In genomic region chr17:87520841-87521240, GRCm38 (mm10) we compare ENCODE assay signal across 21 mouse cellular contexts.
A peak's percentile ranks its signal among the peaks of the same experiment; 100 is the strongest.
DNase-seq lines count a peak whose midpoint lies in the region; ATAC-seq and TF ChIP-seq lines count a peak whose summit lies in the region.
"Had no signal": no experiment of that assay in that cellular context is flagged by ENCODE, and none has a peak within 500 bp of the region (broad histone marks: within the 10 kb centered on the region; RNA-seq: fewer than 3 reads in every experiment).

No protein-coding gene starts in this region.

- H3K27me3 ChIP-seq in forebrain, embryonic 12.5 days = no peaks in the 10 kb centered on the region; the same call in 1 of the 2 replicates
- H3K27me3 ChIP-seq in forebrain, embryonic 16.5 days (replicated peaks; ENCODE audit: control insufficient read depth, insufficient read depth, low read length) = no peaks in the 10 kb centered on the region
- no peaks in the 10 kb centered on the region for H3K27me3 ChIP-seq in heart, embryonic 10.5 days (ENCODE audit: insufficient read depth, poor library complexity, severe bottlenecking)
- H3K27me3 ChIP-seq in midbrain, embryonic 15.5 days (replicated peaks) = no peaks in the 10 kb centered on the region
- H3K27me3 ChIP-seq in midbrain, embryonic 11.5 days (ENCODE audit: control insufficient read depth, insufficient read depth, low read length) = no peaks in the 10 kb centered on the region
- H3K27me3 ChIP-seq: embryonic facial prominence, embryonic 13.5 days; embryonic facial prominence, embryonic 15.5 days; forebrain, embryonic 15.5 days had no signal

- DNase-seq in heart, embryonic 10.5 days (ENCODE audit: low spot score) = peak; percentile 74
- no peak for DNase-seq in heart, adult 8-10 months (ENCODE audit: low spot score)
- DNase-seq in left cerebral cortex, adult 2 months (ENCODE audit: extremely low spot score in 1 of 2, low spot score in 2 of 2) = no peak
- DNase-seq in left cerebral cortex, adult 8-10 months (ENCODE audit: low spot score in 2 of 2) = no peak
- DNase-seq in midbrain, embryonic 11.5 days (ENCODE audit: low spot score, missing footprints) = no peak
- DNase-seq: adrenal gland, adult 2 months; adrenal gland, postnatal 10 days; adrenal gland, postnatal 25 days; cerebellum, adult 11 months; cerebellum, adult 18-20 months; cerebellum, adult 8-10 months; cerebellum, adult 9-11 months; cerebellum, postnatal 14 days; cerebellum, postnatal 36 days had no signal

- H3K9me3 ChIP-seq in forebrain, embryonic 12.5 days = no peaks in the 10 kb centered on the region
- H3K9me3 ChIP-seq in forebrain, embryonic 16.5 days (ENCODE audit: control insufficient read depth, low read length) = no peaks in the 10 kb centered on the region
- no peaks in the 10 kb centered on the region for H3K9me3 ChIP-seq in heart, embryonic 10.5 days
- H3K9me3 ChIP-seq in midbrain, embryonic 15.5 days = no peaks in the 10 kb centered on the region
- no peaks in the 10 kb centered on the region for H3K9me3 ChIP-seq in midbrain, embryonic 11.5 days (ENCODE audit: control insufficient read depth, low read length)
- H3K9me3 ChIP-seq: embryonic facial prominence, embryonic 13.5 days; embryonic facial prominence, embryonic 15.5 days; forebrain, embryonic 15.5 days had no signal

- intact Hi-C loops in left cerebral cortex, adult 2 months (cut with DNase I) = loop anchor here (5.0 kb wide), 2 partner anchors 44 to 59 kb away; no protein-coding TSS in a partner anchor

- WGBS in forebrain, embryonic 12.5 days = 91% methylated on average over 5 of the region's 5 CpGs
- 90% methylated on average over 5 of the region's 5 CpGs for WGBS in forebrain, embryonic 16.5 days
- WGBS in heart, embryonic 10.5 days = 82% methylated on average over 5 of the region's 5 CpGs
- WGBS in midbrain, embryonic 15.5 days = 89% methylated on average over 5 of the region's 5 CpGs
- WGBS in midbrain, embryonic 11.5 days = 90% methylated on average over 5 of the region's 5 CpGs

- no peak for TF ChIP-seq CTCF in left cerebral cortex, adult 2 months (IDR thresholded peaks at IDR 0.05)

- H3K9ac ChIP-seq in forebrain, embryonic 12.5 days = no peak overlapping the region
- no peak overlapping the region for H3K9ac ChIP-seq in forebrain, embryonic 16.5 days (replicated peaks; ENCODE audit: low read depth, low read length)
- H3K9ac ChIP-seq in midbrain, embryonic 15.5 days = no peak overlapping the region
- no peak overlapping the region for H3K9ac ChIP-seq in midbrain, embryonic 11.5 days (ENCODE audit: low read length)
- H3K9ac ChIP-seq: embryonic facial prominence, embryonic 13.5 days; embryonic facial prominence, embryonic 15.5 days; forebrain, embryonic 15.5 days had no signal

- H3K4me3 ChIP-seq in forebrain, embryonic 12.5 days (replicated peaks) = no peak overlapping the region
- H3K4me3 ChIP-seq in forebrain, embryonic 16.5 days (replicated peaks; ENCODE audit: low read length) = no peak overlapping the region
- H3K4me3 ChIP-seq in heart, embryonic 10.5 days = no peak overlapping the region
- H3K4me3 ChIP-seq in left cerebral cortex, adult 2 months = no peak overlapping the region
- no peak overlapping the region for H3K4me3 ChIP-seq in midbrain, embryonic 15.5 days
- no peak overlapping the region for H3K4me3 ChIP-seq in midbrain, embryonic 11.5 days (ENCODE audit: low read depth, low read length)
- H3K4me3 ChIP-seq: embryonic facial prominence, embryonic 13.5 days; embryonic facial prominence, embryonic 15.5 days; erythroblast, embryonic 14.5 days; forebrain, embryonic 15.5 days had no signal

- H3K36me3 ChIP-seq in forebrain, embryonic 12.5 days (replicated peaks) = no peaks in the 10 kb centered on the region
- no peaks in the 10 kb centered on the region for H3K36me3 ChIP-seq in forebrain, embryonic 16.5 days (ENCODE audit: control insufficient read depth, insufficient read depth)
- no peaks in the 10 kb centered on the region for H3K36me3 ChIP-seq in heart, embryonic 10.5 days
- H3K36me3 ChIP-seq in midbrain, embryonic 15.5 days (replicated peaks) = no peaks in the 10 kb centered on the region
- no peaks in the 10 kb centered on the region for H3K36me3 ChIP-seq in midbrain, embryonic 11.5 days (ENCODE audit: control insufficient read depth, insufficient read depth, low read length)
- H3K36me3 ChIP-seq: embryonic facial prominence, embryonic 13.5 days; embryonic facial prominence, embryonic 15.5 days; forebrain, embryonic 15.5 days had no signal

- no peak for ATAC-seq in forebrain, embryonic 12.5 days (ENCODE audit: low FRiP score)
- ATAC-seq in forebrain, embryonic 16.5 days = no peak
- no peak for ATAC-seq in midbrain, embryonic 15.5 days (replicated peaks)
- ATAC-seq in midbrain, embryonic 11.5 days (ENCODE audit: low FRiP score) = no peak

- 0 out of 2 replicates have a peak overlapping the region, but pooled peaks have one; percentile 82 for H3K27ac ChIP-seq in forebrain, embryonic 12.5 days
- H3K27ac ChIP-seq in forebrain, embryonic 16.5 days (ENCODE audit: low read length) = no peak overlapping the region
- no peak overlapping the region for H3K27ac ChIP-seq in heart, embryonic 10.5 days
- peak overlapping the region; percentile 82 for H3K27ac ChIP-seq in left cerebral cortex, adult 2 months
- H3K27ac ChIP-seq in midbrain, embryonic 15.5 days = peak overlapping the region; percentile 76; the same call in 1 of the 2 replicates
- H3K27ac ChIP-seq in midbrain, embryonic 11.5 days (ENCODE audit: low read depth, low read length) = no peak overlapping the region
- H3K27ac ChIP-seq: embryonic facial prominence, embryonic 13.5 days; embryonic facial prominence, embryonic 15.5 days had no signal

- H3K4me1 ChIP-seq in forebrain, embryonic 12.5 days = peaks cover 24% of the 10 kb centered on the region
- peaks cover 19% of the 10 kb centered on the region for H3K4me1 ChIP-seq in forebrain, embryonic 16.5 days (replicated peaks; ENCODE audit: control insufficient read depth, insufficient read depth, low read length)
- peaks cover 53% of the 10 kb centered on the region for H3K4me1 ChIP-seq in heart, embryonic 10.5 days
- H3K4me1 ChIP-seq in midbrain, embryonic 15.5 days = peaks cover 23% of the 10 kb centered on the region
- H3K4me1 ChIP-seq in midbrain, embryonic 11.5 days (ENCODE audit: control insufficient read depth, insufficient read depth, low read length) = peaks cover 10% of the 10 kb centered on the region

- H3K4me2 ChIP-seq in forebrain, embryonic 12.5 days = no peak overlapping the region
- no peak overlapping the region for H3K4me2 ChIP-seq in forebrain, embryonic 16.5 days (ENCODE audit: low read length)
- H3K4me2 ChIP-seq in midbrain, embryonic 15.5 days = no peak overlapping the region
- no peak overlapping the region for H3K4me2 ChIP-seq in midbrain, embryonic 11.5 days
- H3K4me2 ChIP-seq: embryonic facial prominence, embryonic 13.5 days; embryonic facial prominence, embryonic 15.5 days; forebrain, embryonic 15.5 days had no signal

Comparison
In these comparisons a context has a peak if more than half of its experiments do, and no peak if none do; other contexts are left out.
1. H3K27ac ChIP-seq: peak in forebrain, embryonic 12.5 days (single experiment), left cerebral cortex, adult 2 months (single experiment) and midbrain, embryonic 15.5 days (single experiment); none in forebrain, embryonic 16.5 days (single experiment), heart, embryonic 10.5 days (single experiment) and midbrain, embryonic 11.5 days (single experiment).